Mouse (Mus musculus) CH12.LX (cell line): ENCODE data around the gene Fuk. TPM values are rescaled to one million over a fixed set of nuclear protein-coding genes. Genes with fewer than 3 reads are reported as not detected.

Source experiments
- DNase-seq: peaks from one replicate; pipeline ENCODE4 v3.0.0-alpha.2; 2013; ENCODE audit errors: extremely low read depth
- H3K27ac ChIP-seq: 2 replicates; pipeline ENCODE4 v1.5.1; 2012; ENCODE audit warnings: low read depth, mild to moderate bottlenecking, control low read depth, moderate library complexity; ENCODE audit not compliant: insufficient read depth
- H3K27me3 ChIP-seq: replicated peaks from 2 replicates; pipeline ENCODE3; 2012; ENCODE audit warnings: inconsistent platforms
- H3K36me3 ChIP-seq, 2 experiments: replicated peaks in 1 of 2; 2 replicates each; pipeline versions ENCODE3 to v1.6.1; 2012; ENCODE audit warnings: inconsistent platforms in 1 of 2, low read length in 1 of 2, mild to moderate bottlenecking in 1 of 2, mixed read lengths in 1 of 2, moderate library complexity in 1 of 2; ENCODE audit not compliant: control insufficient read depth in 1 of 2, insufficient read depth in 1 of 2
- H3K4me1 ChIP-seq, 2 experiments: 2 replicates each; pipeline ENCODE4 v1.6.1; 2012; ENCODE audit warnings: inconsistent platforms in 1 of 2, moderate library complexity in 1 of 2; ENCODE audit not compliant: insufficient read depth in 2 of 2, control insufficient read depth in 1 of 2
- H3K4me2 ChIP-seq: 2 replicates; pipeline ENCODE4 v1.6.1; 2012; ENCODE audit warnings: low read depth, mild to moderate bottlenecking, control low read depth; ENCODE audit not compliant: poor library complexity, insufficient read depth, severe bottlenecking
- H3K4me3 ChIP-seq, 3 experiments: fragments of 150-350 bp in 1 of 3; sonication (generic) in 1 of 3; replicated peaks in 1 of 3; 2 replicates each; pipeline versions ENCODE3 to v1.5.1; 2011 to 2012; ENCODE audit warnings: low read depth in 2 of 3, low read length in 2 of 3, mild to moderate bottlenecking in 2 of 3, moderate library complexity in 2 of 3, control low read depth in 1 of 3, improper control_type of control experiment in 1 of 3, inconsistent platforms in 1 of 3, mixed read lengths in 1 of 3; ENCODE audit not compliant: poor library complexity in 1 of 3
- H3K79me2 ChIP-seq: replicated peaks from 2 replicates; pipeline ENCODE4 v1.6.1; 2012; ENCODE audit warnings: mild to moderate bottlenecking, moderate library complexity; ENCODE audit not compliant: control insufficient read depth, poor library complexity, insufficient read depth, severe bottlenecking; ENCODE audit errors: extremely low read depth
- H3K9ac ChIP-seq: 2 replicates; pipeline ENCODE4 v1.6.1; 2012; ENCODE audit warnings: low read depth, mild to moderate bottlenecking, control low read depth, moderate library complexity; ENCODE audit not compliant: insufficient read depth
- H3K9me3 ChIP-seq: replicated peaks from 2 replicates; pipeline ENCODE3; 2012; ENCODE audit warnings: low read length, inconsistent platforms, mixed read lengths
- BHLHE40 ChIP-seq: IDR thresholded peaks from 2 replicates; pipeline ENCODE4 v1.6.1; 2011; ENCODE audit warnings: mild to moderate bottlenecking, low read depth, low read length, improper control_type of control experiment
- CHD1 ChIP-seq: IDR thresholded peaks from 2 replicates; pipeline ENCODE4 v1.6.1; 2012; ENCODE audit warnings: low read depth, low read length, improper control_type of control experiment, inconsistent platforms
- CHD2 ChIP-seq: IDR thresholded peaks from 2 replicates; pipeline ENCODE4 v1.6.1; 2011; ENCODE audit warnings: low read length, improper control_type of control experiment
- CTCF ChIP-seq, 2 experiments: IDR thresholded peaks in 1 of 2; conservative IDR thresholded peaks in 1 of 2; 2 replicates each; pipeline ENCODE4 v1.5.1; 2011 to 2012; ENCODE audit warnings: low read depth in 2 of 2, low read length in 2 of 2, improper control_type of control experiment in 1 of 2, inconsistent platforms in 1 of 2, mild to moderate bottlenecking in 1 of 2, moderate library complexity in 1 of 2
- E2F4 ChIP-seq: IDR thresholded peaks from 2 replicates; pipeline ENCODE4 v1.6.1; 2011; ENCODE audit warnings: low read depth, low read length, improper control_type of control experiment; ENCODE audit not compliant: insufficient replicate concordance
- ELF1 ChIP-seq: IDR thresholded peaks from 2 replicates; pipeline ENCODE4 v1.6.1; 2014; ENCODE audit warnings: low read depth, mild to moderate bottlenecking, inconsistent platforms, low read length, improper control_type of control experiment
- EP300 ChIP-seq: IDR thresholded peaks from 2 replicates; pipeline ENCODE4 v1.6.1; 2011; ENCODE audit warnings: low read length, improper control_type of control experiment
- ETS1 ChIP-seq: conservative IDR thresholded peaks from 2 replicates; pipeline ENCODE4 v1.6.1; 2012; ENCODE audit warnings: low read depth, mild to moderate bottlenecking, inconsistent platforms, low read length, improper control_type of control experiment, moderate library complexity
- HCFC1 ChIP-seq: IDR thresholded peaks from 2 replicates; pipeline ENCODE4 v1.6.1; 2012; ENCODE audit warnings: low read depth, mild to moderate bottlenecking, inconsistent platforms, low read length, improper control_type of control experiment
- JUND ChIP-seq: conservative IDR thresholded peaks from 2 replicates; pipeline ENCODE4 v1.6.1; 2011; ENCODE audit warnings: low read depth, low read length, improper control_type of control experiment
- KAT2A ChIP-seq: IDR thresholded peaks from 2 replicates; pipeline ENCODE4 v1.6.1; 2012; ENCODE audit warnings: low read length, improper control_type of control experiment, inconsistent platforms; ENCODE audit not compliant: insufficient replicate concordance
- MAFK ChIP-seq: IDR thresholded peaks from 2 replicates; pipeline ENCODE4 v1.6.1; 2011; ENCODE audit warnings: low read length, improper control_type of control experiment; ENCODE audit not compliant: insufficient replicate concordance
- MAX ChIP-seq: IDR thresholded peaks from 2 replicates; pipeline ENCODE4 v1.6.1; 2011; ENCODE audit warnings: low read length, improper control_type of control experiment
- MEF2A ChIP-seq: IDR thresholded peaks from 2 replicates; pipeline ENCODE4 v1.6.1; 2014; ENCODE audit warnings: low read depth, mild to moderate bottlenecking, inconsistent platforms, low read length, improper control_type of control experiment, borderline replicate concordance
- MXI1 ChIP-seq: IDR thresholded peaks from 2 replicates; pipeline ENCODE4 v1.6.1; 2011; ENCODE audit warnings: mild to moderate bottlenecking, low read depth, low read length, improper control_type of control experiment
- MYC ChIP-seq: IDR thresholded peaks from 2 replicates; pipeline ENCODE4 v1.6.1; 2011; ENCODE audit warnings: low read depth, mild to moderate bottlenecking, improper control_type of control experiment, low read length
- NELFE ChIP-seq: IDR thresholded peaks from 2 replicates; pipeline ENCODE4 v1.6.1; 2011; ENCODE audit warnings: low read depth, low read length, improper control_type of control experiment
- NRF1 ChIP-seq: IDR thresholded peaks from 2 replicates; pipeline ENCODE4 v1.6.1; 2014; ENCODE audit warnings: low read depth, mild to moderate bottlenecking, inconsistent platforms, low read length, improper control_type of control experiment, moderate library complexity
- PAX5 ChIP-seq: IDR thresholded peaks from 2 replicates; pipeline ENCODE4 v1.6.1; 2012; ENCODE audit warnings: low read length, inconsistent platforms, mixed read lengths
- POLR2A ChIP-seq: IDR thresholded peaks from 2 replicates; pipeline ENCODE4 v1.6.1; 2011; ENCODE audit warnings: low read depth, mild to moderate bottlenecking, improper control_type of control experiment, low read length
- POLR2AphosphoS2 ChIP-seq: IDR thresholded peaks from 2 replicates; pipeline ENCODE4 v1.6.1; 2011; ENCODE audit warnings: low read depth, low read length, improper control_type of control experiment
- RCOR1 ChIP-seq: conservative IDR thresholded peaks from 2 replicates; pipeline ENCODE4 v1.6.1; 2012; ENCODE audit warnings: low read depth, mild to moderate bottlenecking, inconsistent platforms, low read length, improper control_type of control experiment
- SIN3A ChIP-seq: IDR thresholded peaks from 2 replicates; pipeline ENCODE4 v1.6.1; 2012; ENCODE audit warnings: low read length, improper control_type of control experiment, inconsistent platforms
- SMC3 ChIP-seq: IDR thresholded peaks from 2 replicates; pipeline ENCODE4 v1.6.1; 2011; ENCODE audit warnings: low read depth, low read length, improper control_type of control experiment
- TBP ChIP-seq: conservative IDR thresholded peaks from 2 replicates; pipeline ENCODE4 v1.6.1; 2011; ENCODE audit warnings: low read depth, low read length, improper control_type of control experiment
- TCF12 ChIP-seq: IDR thresholded peaks from 2 replicates; pipeline ENCODE4 v1.6.1; 2014; ENCODE audit warnings: low read depth, mild to moderate bottlenecking, inconsistent platforms, low read length, improper control_type of control experiment
- UBTF ChIP-seq: IDR thresholded peaks from 2 replicates; pipeline ENCODE4 v1.6.1; 2012; ENCODE audit warnings: low read depth, mild to moderate bottlenecking, inconsistent platforms, low read length, improper control_type of control experiment, moderate library complexity
- USF1 ChIP-seq: IDR thresholded peaks from 2 replicates; pipeline ENCODE4 v1.6.1; 2014; ENCODE audit warnings: low read depth, mild to moderate bottlenecking, inconsistent platforms, low read length, improper control_type of control experiment
- ZC3H11A ChIP-seq: IDR thresholded peaks from 2 replicates; pipeline ENCODE4 v1.6.1; 2012; ENCODE audit warnings: low read depth, mild to moderate bottlenecking, inconsistent platforms, low read length, improper control_type of control experiment
- ZKSCAN1 ChIP-seq: IDR thresholded peaks from 2 replicates; pipeline ENCODE4 v1.6.1; 2012; ENCODE audit warnings: low read depth, inconsistent platforms, low read length, improper control_type of control experiment, borderline replicate concordance
- dilution Hi-C: fragments of 300-500 bp; cut with MboI; formaldehyde crosslinking; loops from 2 replicates; pipeline ENCODE4 v1.14.3; 2020; ENCODE audit warnings: low sequenced_read_pairs; ENCODE audit not compliant: extremely low pct_unique_long_range_greater_than_20kb, extremely low pct_ligation_motif_present
- in situ Hi-C: fragments of 300-500 bp; cut with MboI; formaldehyde crosslinking; loops from 3 replicates; pipeline ENCODE4 v1.14.3; 2019; ENCODE audit warnings: low sequenced_read_pairs, low pct_ligation_motif_present, low pct_unique_long_range_greater_than_20kb, mixed read lengths
- polyA plus RNA-seq: library from polyadenylated mRNA; unstranded; fragments of >175 nt; gene quantifications from 2 replicates; pipeline ENCODE4 v1.2.1, GENCODE M21; 2012; ENCODE audit warnings: low read depth; ENCODE audit not compliant: insufficient read length
- total RNA-seq, 2 experiments: library from RNA; depleted of rRNA; stranded (reverse); fragments of 300-350 nt in 1 of 2; fragments of >200 nt in 1 of 2; gene quantifications; 2 replicates each; pipeline ENCODE4 v1.2.3; 2012 to 2014

Fuk gene
- total and polyA plus RNA-seq, 3 experiments: 6.4 to 14.4 (median 6.8) TPM

DNA sequence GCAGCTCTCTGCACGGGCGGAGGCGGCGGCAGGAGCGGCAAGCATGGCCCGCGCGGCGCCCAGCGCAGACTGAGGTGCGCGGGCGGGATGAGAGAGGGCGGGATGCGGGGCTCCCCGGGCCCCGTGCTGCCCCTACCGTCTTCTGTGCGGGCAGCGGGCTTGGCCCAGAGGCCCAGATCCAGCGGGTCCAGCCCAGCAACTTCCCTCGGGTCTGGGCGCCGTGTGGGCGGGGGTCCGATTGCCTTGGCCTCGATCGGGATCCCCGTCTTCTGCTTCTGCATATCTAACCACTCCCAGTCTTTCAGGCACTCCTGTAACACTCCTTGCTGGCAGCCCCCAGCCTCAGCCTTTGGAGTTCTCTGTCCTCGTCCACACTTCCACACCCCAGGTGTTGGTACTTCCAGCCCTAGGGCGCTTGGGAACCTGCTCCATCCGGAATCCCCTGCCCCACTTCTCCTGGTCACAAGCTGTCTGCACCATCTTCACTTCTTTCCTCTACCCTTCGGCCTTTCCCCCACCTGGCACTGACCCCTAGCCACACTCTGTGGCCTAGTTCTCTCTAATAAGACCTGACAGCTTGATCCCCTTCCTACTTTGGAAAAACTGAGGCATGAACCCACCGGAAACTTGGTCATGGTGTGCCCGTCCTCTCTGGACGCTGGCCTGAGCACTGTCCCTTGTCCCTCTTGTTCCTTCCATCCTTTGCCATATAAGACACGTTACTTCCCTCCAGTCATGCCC lies 17.9 kb upstream of the Fuk start:
- dilution Hi-C loops (no loop called here), in situ Hi-C loops (no loop called here)

DNA sequence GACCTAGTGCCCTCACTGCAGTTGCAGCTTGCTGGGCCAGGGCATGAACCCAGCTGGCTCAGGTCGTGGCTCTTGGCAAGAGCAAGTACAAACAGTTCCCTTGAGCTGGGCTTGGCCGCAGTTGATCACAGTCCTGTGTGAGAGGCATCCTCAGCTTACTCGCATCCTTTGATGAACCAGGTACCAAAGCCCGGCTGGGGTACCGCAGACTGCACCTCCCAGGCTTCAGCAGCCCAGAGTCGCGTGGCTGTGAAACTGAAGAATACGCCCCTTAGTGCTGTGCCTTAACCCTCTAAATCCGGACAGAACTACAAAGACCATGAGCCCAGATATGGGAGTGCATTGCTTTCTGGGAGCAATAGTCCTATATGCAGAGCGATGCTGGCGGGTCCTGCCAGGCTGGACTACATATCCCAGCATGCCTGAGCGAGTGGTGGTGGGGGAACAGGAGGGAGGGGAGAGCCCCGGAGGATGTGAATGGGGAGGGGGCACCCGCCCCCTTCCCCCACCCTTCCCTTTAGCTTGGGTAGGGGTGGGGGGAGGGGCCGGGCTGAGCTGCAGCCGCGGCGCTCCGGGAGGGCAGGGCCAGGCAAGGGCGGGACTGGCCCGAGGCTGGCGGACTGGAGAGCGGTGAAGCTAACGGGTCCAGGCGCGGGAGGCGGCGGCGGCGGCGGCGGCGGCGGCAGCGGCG lies 17.2 kb upstream of the Fuk start, which contains the start of gene St3gal2:
St3gal2 (plus strand) TSS at position 582 of the 691 bp plus-strand sequence.
- peak; percentile 93 for DNase-seq
- H3K79me2 ChIP-seq: peaks cover 45% of the 10 kb centered on the region
- H3K36me3 ChIP-seq: peaks cover 4 to 22% of the 10 kb centered on the region in 2 experiments
- peaks cover 4% of the 10 kb centered on the region for H3K9me3 ChIP-seq
- peak within 1 kb of the TSS; percentile 72 for H3K27ac ChIP-seq
- peak within 1 kb of the TSS; percentile 89 for H3K4me2 ChIP-seq
- H3K4me3 ChIP-seq: peak within 1 kb of the TSS; percentile 87 to 98 (median 89)
- in situ Hi-C loops: no loop called here
- dilution Hi-C loops: no loop called here
- H3K27me3 ChIP-seq: no peaks in the 10 kb centered on the region
- peaks cover 7 to 55% of the 10 kb centered on the region in 2 experiments for H3K4me1 ChIP-seq
- peak within 1 kb of the TSS; percentile 96 for H3K9ac ChIP-seq
- TF ChIP-seq MEF2A (peak; percentile 83), SMC3 (no peak; the same call in 1 of the 2 replicates), UBTF (no peak; the same call in 1 of the 2 replicates), MAFK (no peak), HCFC1 (peak; percentile 99), POLR2AphosphoS2 (no peak), SIN3A (no peak; the same call in none of the 2 replicates), CTCF (conservative IDR thresholded peaks at IDR 0.05 in 1 of 2, IDR thresholded peaks at IDR 0.05 in 1 of 2; ENCODE audit: low read depth in 2 of 2, low read length in 2 of 2) (no peak), NELFE (no peak), USF1 (peak; percentile 6; the same call in 1 of the 2 replicates), ELF1 (peak; percentile 82), MAX (no peak), EP300 (no peak), MYC (peak; percentile 84; the same call in 1 of the 2 replicates), ETS1 (no peak), BHLHE40 (peak; percentile 33; the same call in 1 of the 2 replicates), KAT2A (peak; percentile 100), TBP (0 out of 2 replicates have a peak, but pooled peaks have one; percentile 35), TCF12 (peak; percentile 73), CHD1 (no peak), ZKSCAN1 (no peak), MXI1 (peak; percentile 80; the same call in 1 of the 2 replicates), NRF1 (peak; percentile 51; the same call in 1 of the 2 replicates), CHD2 (peak; percentile 97), JUND (no peak), ZC3H11A (no peak), E2F4 (no peak), PAX5 (no peak), POLR2A (peak; percentile 56), RCOR1 (no peak)

More for the DNA sequence above, 17.9 kb upstream of the Fuk start:
- Histone ChIP-seq H3K4me1 (peaks cover 11 to 61% of the 10 kb centered on the region in 2 experiments), H3K9me3 (peaks cover 4% of the 10 kb centered on the region), H3K4me3 (peak overlapping the region; percentile 87 to 98 (median 89)), H3K27me3 (no peaks in the 10 kb centered on the region), H3K9ac (peak overlapping the region; percentile 96), H3K4me2 (peak overlapping the region; percentile 89), H3K79me2 (peaks cover 52% of the 10 kb centered on the region), H3K27ac (peak overlapping the region; percentile 72), H3K36me3 (peaks cover 4 to 24% of the 10 kb centered on the region in 2 experiments)
- TF ChIP-seq SIN3A (peak; percentile 58), ETS1 (no peak)
- DNase-seq: no peak
